Mouse (Mus musculus): ENCODE data around the gene Fcgrt. TPM values are rescaled to one million over a fixed set of nuclear protein-coding genes. Genes with fewer than 3 reads are reported as not detected.
A peak's percentile ranks its signal among the peaks of the same experiment; 100 is the strongest.

Fcgrt gene
- total and polyA plus RNA-seq, 3 experiments: 0.13 to 0.16 TPM; not detected in 1

DNA sequence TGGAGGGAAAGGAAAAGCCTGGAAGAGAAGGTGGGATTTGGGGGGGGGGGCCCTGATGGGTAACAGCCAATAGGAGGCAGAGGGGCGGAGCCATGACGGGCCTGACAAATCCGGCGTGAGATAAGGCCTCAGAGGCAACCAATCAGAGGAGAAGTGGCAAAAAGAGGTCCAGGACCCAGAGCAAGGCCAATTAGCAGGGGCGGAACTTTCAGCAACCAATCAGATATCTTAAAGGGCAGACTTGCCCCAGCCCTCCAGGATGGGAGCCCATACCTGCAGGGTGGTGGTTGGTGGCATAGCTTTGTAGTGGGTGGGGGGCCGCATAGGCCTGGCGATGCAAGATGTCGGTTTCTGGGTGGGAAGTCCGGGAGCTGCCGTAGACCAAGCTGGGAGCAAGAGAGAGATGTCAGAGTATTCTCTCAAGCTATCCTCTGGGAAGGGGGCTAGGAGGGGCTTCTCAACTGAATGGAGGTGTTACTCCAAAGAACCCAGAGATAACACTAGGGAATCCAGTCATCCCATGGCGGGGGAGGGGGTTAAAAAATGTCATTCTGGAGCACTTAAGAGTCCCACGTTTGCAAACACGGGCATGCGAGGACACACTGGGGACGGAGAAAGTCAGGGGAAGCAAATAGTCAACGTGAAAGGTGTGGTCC, 52.6 kb downstream of the Fcgrt start:
- peak; percentile 96 for DNase-seq (ENCODE audit: extremely low read depth)
- Histone ChIP-seq H3K79me2 (replicated peaks; ENCODE audit: control insufficient read depth, extremely low read depth, insufficient read depth, poor library complexity, severe bottlenecking) (peaks cover 3% of the 10 kb centered on the region), H3K36me3 (replicated peaks in 1 of 2; ENCODE audit: control insufficient read depth in 1 of 2, insufficient read depth in 1 of 2, low read length in 1 of 2) (peaks cover 42 to 43% of the 10 kb centered on the region in 2 experiments), H3K4me3 (replicated peaks in 1 of 3; ENCODE audit: low read depth in 2 of 3, low read length in 2 of 3, poor library complexity in 1 of 3) (peak overlapping the region; percentile 64 to 80 (median 65)), H3K9ac (ENCODE audit: insufficient read depth, low read depth) (peak overlapping the region; percentile 78), H3K4me2 (ENCODE audit: insufficient read depth, low read depth, poor library complexity, severe bottlenecking) (peak overlapping the region; percentile 71), H3K4me1 (ENCODE audit: control insufficient read depth in 1 of 2, insufficient read depth in 2 of 2) (peaks cover 0 to 16% of the 10 kb centered on the region in 2 experiments; a peak in 2 of 4 replicates), H3K9me3 (replicated peaks; ENCODE audit: low read length) (no peaks in the 10 kb centered on the region), H3K27ac (ENCODE audit: insufficient read depth, low read depth) (peak overlapping the region; percentile 98), H3K27me3 (replicated peaks) (no peaks in the 10 kb centered on the region)
- TF ChIP-seq CTCF (conservative IDR thresholded peaks at IDR 0.05 in 1 of 2, IDR thresholded peaks at IDR 0.05 in 1 of 2; ENCODE audit: low read depth in 2 of 2, low read length in 2 of 2) (no peak), MAZ (IDR thresholded peaks at IDR 0.05; ENCODE audit: low read depth, low read length) (0 out of 2 replicates have a peak, but pooled peaks have one; percentile 8), TCF12 (IDR thresholded peaks at IDR 0.05; ENCODE audit: low read depth, low read length) (no peak), BHLHE40 (IDR thresholded peaks at IDR 0.05; ENCODE audit: low read depth, low read length) (no peak), ZMIZ1 (IDR thresholded peaks at IDR 0.05; ENCODE audit: low read depth, low read length) (no peak), ETS1 (conservative IDR thresholded peaks at IDR 0.05; ENCODE audit: low read depth, low read length) (no peak), JUND (conservative IDR thresholded peaks at IDR 0.05; ENCODE audit: low read depth, low read length) (no peak), GABPA (IDR thresholded peaks at IDR 0.05; ENCODE audit: insufficient replicate concordance, low read depth, low read length) (no peak), IRF4 (IDR thresholded peaks at IDR 0.05; ENCODE audit: low read depth, low read length) (no peak), CHD2 (IDR thresholded peaks at IDR 0.05; ENCODE audit: low read length) (peak; percentile 83), POLR2AphosphoS2 (IDR thresholded peaks at IDR 0.05; ENCODE audit: low read depth, low read length) (no peak), ELF1 (IDR thresholded peaks at IDR 0.05; ENCODE audit: low read depth, low read length) (0 out of 2 replicates have a peak, but pooled peaks have one; percentile 36), KAT2A (IDR thresholded peaks at IDR 0.05; ENCODE audit: insufficient replicate concordance, low read length) (no peak), POLR2A (IDR thresholded peaks at IDR 0.05; ENCODE audit: low read depth, low read length) (peak; percentile 60), SMC3 (IDR thresholded peaks at IDR 0.05; ENCODE audit: low read depth, low read length) (no peak), MAFK (IDR thresholded peaks at IDR 0.05; ENCODE audit: insufficient replicate concordance, low read length) (no peak), TBP (conservative IDR thresholded peaks at IDR 0.05; ENCODE audit: low read depth, low read length) (0 out of 2 replicates have a peak, but pooled peaks have one; percentile 56)
- in situ Hi-C loops (cut with MboI; ENCODE audit: low pct_ligation_motif_present, low pct_unique_long_range_greater_than_20kb, low sequenced_read_pairs) (no loop called here), dilution Hi-C loops (cut with MboI; ENCODE audit: extremely low pct_ligation_motif_present, extremely low pct_unique_long_range_greater_than_20kb, low sequenced_read_pairs) (no loop called here)

DNA sequence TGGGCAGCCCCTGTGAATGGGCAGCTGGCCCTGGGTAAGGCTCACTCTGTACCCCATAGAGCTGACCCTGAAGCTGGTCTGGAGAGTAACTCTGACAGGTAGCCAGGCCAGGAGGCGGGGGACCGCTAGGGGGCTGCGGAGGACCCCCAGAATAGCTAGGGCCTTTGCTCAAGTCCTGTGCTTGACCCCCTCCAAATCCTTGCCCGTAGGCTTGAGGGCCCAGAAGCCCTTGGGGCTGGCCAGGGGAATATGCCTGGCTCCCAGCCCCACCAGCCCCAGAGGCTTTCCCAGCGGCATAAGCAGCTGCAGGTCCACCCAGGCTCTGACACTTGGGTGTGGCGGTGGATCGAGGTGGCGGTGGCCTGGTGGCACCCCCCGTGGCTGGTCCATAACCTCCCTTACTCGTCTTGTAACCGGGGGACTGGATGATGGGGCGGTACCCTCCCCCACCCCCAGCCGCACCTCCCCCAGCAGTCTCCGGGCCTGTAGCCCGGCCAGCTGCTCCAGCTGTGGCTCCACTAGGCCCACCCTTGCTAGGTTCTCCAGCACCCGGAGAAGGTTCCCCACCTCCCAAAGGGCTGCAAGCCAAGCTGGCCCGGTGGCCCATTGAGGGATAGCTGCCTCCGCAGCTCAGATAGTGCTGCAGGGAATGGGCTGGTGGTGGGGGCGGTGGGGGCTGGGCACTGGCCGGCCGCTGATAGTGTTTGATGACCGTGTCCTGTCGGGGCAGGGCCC, 54.6 kb downstream of the Fcgrt start:
- TF ChIP-seq EP300 (IDR thresholded peaks at IDR 0.05; ENCODE audit: low read length) (no peak), ETS1 (conservative IDR thresholded peaks at IDR 0.05; ENCODE audit: low read depth, low read length) (no peak), CHD1 (IDR thresholded peaks at IDR 0.05; ENCODE audit: low read depth, low read length) (no peak)
- in situ Hi-C loops (cut with MboI; ENCODE audit: low pct_ligation_motif_present, low pct_unique_long_range_greater_than_20kb, low sequenced_read_pairs): loop anchor here (5.0 kb wide), 1 partner anchor 62 kb away; the partner anchor contains the start of gene Prmt1
- dilution Hi-C loops (cut with MboI; ENCODE audit: extremely low pct_ligation_motif_present, extremely low pct_unique_long_range_greater_than_20kb, low sequenced_read_pairs): no loop called here
- H3K4me3 ChIP-seq (replicated peaks in 1 of 3; ENCODE audit: low read depth in 2 of 3, low read length in 2 of 3, poor library complexity in 1 of 3): no peak overlapping the region
- H3K36me3 ChIP-seq (replicated peaks in 1 of 2; ENCODE audit: control insufficient read depth in 1 of 2, insufficient read depth in 1 of 2, low read length in 1 of 2): peaks cover 54 to 55% of the 10 kb centered on the region in 2 experiments
- H3K4me1 ChIP-seq (ENCODE audit: control insufficient read depth in 1 of 2, insufficient read depth in 2 of 2): peaks cover 0 to 10% of the 10 kb centered on the region in 2 experiments; a peak in 2 of 4 replicates
- no peaks in the 10 kb centered on the region for H3K9me3 ChIP-seq (replicated peaks; ENCODE audit: low read length)
- H3K4me2 ChIP-seq (ENCODE audit: insufficient read depth, low read depth, poor library complexity, severe bottlenecking): no peak overlapping the region
- no peaks in the 10 kb centered on the region for H3K27me3 ChIP-seq (replicated peaks)
- peaks cover 5% of the 10 kb centered on the region for H3K79me2 ChIP-seq (replicated peaks; ENCODE audit: control insufficient read depth, extremely low read depth, insufficient read depth, poor library complexity, severe bottlenecking)
- DNase-seq (ENCODE audit: extremely low read depth): no peak
- no peak overlapping the region for H3K27ac ChIP-seq (ENCODE audit: insufficient read depth, low read depth)
- H3K9ac ChIP-seq (ENCODE audit: insufficient read depth, low read depth): no peak overlapping the region
